Mouse (Mus musculus): Measurements from ENCODE around the gene Ccdc63. TPM values are rescaled to one million over a fixed set of nuclear protein-coding genes. Genes with fewer than 3 reads are reported as not detected.

Gene Ccdc63
- polyA plus RNA-seq, 1 experiment = not detected

DNA sequence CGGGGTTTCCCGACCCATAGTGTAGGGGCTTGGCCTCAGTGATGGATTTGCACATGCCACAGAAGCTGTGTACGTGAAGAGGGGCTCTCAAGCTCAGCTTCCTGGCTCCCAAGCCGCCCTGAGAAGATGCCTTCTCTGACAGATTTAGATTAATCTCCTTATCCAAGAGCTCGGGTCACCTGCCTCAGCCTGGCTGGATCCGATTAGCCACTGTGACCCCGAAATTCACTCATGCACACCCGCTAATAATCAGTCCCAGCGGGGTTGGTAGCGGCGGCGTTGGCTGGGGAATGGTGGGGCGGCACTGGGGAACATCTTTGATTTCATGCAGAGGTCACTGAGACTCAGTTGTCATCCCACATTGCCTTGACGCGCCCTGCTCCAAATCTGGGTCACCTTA, 1.8 kb downstream of the Ccdc63 start:
- no peak overlapping the region for H3K4me3 ChIP-seq (ENCODE audit: insufficient read depth, low read depth, low read length)
- H3K27ac ChIP-seq (replicated peaks; ENCODE audit: low read depth, low read length) = no peak overlapping the region
- no peaks in the 10 kb centered on the region; the same call in 1 of the 2 replicates for H3K4me1 ChIP-seq (ENCODE audit: control insufficient read depth, insufficient read depth, insufficient read length, low read length)

GRCm38 (mm10) chr5:122136508-122137408, 3.9 kb downstream of the Ccdc63 start:
- Histone ChIP-seq H3K27ac (replicated peaks; ENCODE audit: low read depth, low read length) (no peak overlapping the region), H3K4me1 (ENCODE audit: control insufficient read depth, insufficient read depth, insufficient read length, low read length) (no peaks in the 10 kb centered on the region), H3K4me3 (ENCODE audit: insufficient read depth, low read depth, low read length) (no peak overlapping the region)

GRCm38 (mm10) chr5:122135290-122135882, 5.2 kb downstream of the Ccdc63 start:
- H3K27ac ChIP-seq (replicated peaks; ENCODE audit: low read depth, low read length) = no peak overlapping the region
- no peaks in the 10 kb centered on the region for H3K4me1 ChIP-seq (ENCODE audit: control insufficient read depth, insufficient read depth, insufficient read length, low read length)
- H3K4me3 ChIP-seq (ENCODE audit: insufficient read depth, low read depth, low read length) = no peak overlapping the region

- Histone ChIP-seq H3K4me3 (ENCODE audit: insufficient read depth, low read depth, low read length) (no peak overlapping the region), H3K27ac (replicated peaks; ENCODE audit: low read depth, low read length) (no peak overlapping the region), H3K4me1 (ENCODE audit: control insufficient read depth, insufficient read depth, insufficient read length, low read length) (no peaks in the 10 kb centered on the region)
Measured at GRCm38 (mm10) chr5:122134395-122135289, 6.0 kb downstream of the Ccdc63 start.

GRCm38 (mm10) chr5:122133050-122133389, 7.6 kb downstream of the Ccdc63 start:
- H3K27ac ChIP-seq (replicated peaks; ENCODE audit: low read depth, low read length) = no peak overlapping the region
- no peaks in the 10 kb centered on the region for H3K4me1 ChIP-seq (ENCODE audit: control insufficient read depth, insufficient read depth, insufficient read length, low read length)
- no peak overlapping the region for H3K4me3 ChIP-seq (ENCODE audit: insufficient read depth, low read depth, low read length)

DNA sequence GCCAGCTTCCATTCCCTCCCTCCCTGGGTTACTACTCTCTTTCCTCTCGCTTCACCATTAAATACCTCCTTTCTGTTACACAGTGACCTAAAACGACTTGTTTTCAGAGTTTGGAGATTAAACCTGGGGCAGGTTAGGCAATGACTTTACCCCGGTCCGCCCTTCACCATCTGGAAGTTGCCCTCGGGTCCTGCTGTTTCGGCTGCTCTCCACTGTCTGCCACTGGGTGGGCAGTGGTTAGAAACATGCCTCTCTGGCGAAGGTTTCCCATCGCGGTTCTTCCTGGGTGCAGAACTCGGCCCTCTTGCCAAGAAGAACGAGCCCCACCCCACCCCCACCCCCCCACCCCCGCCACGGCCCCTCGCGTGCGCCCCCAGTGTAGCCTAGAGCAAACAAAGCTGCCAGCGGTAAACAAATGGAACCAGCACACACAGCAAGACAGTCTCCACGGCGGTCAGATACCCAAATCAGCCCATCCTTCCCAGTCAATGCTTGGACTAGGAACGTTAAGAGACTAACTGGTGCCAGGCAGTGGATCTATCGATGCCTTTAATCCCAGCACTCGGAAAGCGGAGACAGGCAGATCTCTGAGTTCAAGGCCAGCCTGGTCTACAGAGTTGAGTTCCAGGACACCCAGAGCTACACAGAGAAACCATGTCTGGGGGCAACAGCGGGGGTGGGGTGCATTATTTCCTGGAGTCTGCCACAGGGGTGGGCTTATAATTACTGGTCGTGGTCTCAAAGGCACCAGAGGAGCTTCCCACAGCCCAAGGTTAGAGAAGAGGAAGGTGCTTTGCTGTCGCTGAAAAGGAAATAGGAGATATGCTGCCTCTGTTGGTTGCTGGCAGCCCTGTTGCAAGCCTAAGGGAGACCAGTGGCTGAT, 8.2 kb downstream of the Ccdc63 start:
- Histone ChIP-seq H3K27ac (replicated peaks; ENCODE audit: low read depth, low read length) (no peak overlapping the region), H3K4me1 (ENCODE audit: control insufficient read depth, insufficient read depth, insufficient read length, low read length) (no peaks in the 10 kb centered on the region), H3K4me3 (ENCODE audit: insufficient read depth, low read depth, low read length) (peak overlapping the region; percentile 54)

DNA sequence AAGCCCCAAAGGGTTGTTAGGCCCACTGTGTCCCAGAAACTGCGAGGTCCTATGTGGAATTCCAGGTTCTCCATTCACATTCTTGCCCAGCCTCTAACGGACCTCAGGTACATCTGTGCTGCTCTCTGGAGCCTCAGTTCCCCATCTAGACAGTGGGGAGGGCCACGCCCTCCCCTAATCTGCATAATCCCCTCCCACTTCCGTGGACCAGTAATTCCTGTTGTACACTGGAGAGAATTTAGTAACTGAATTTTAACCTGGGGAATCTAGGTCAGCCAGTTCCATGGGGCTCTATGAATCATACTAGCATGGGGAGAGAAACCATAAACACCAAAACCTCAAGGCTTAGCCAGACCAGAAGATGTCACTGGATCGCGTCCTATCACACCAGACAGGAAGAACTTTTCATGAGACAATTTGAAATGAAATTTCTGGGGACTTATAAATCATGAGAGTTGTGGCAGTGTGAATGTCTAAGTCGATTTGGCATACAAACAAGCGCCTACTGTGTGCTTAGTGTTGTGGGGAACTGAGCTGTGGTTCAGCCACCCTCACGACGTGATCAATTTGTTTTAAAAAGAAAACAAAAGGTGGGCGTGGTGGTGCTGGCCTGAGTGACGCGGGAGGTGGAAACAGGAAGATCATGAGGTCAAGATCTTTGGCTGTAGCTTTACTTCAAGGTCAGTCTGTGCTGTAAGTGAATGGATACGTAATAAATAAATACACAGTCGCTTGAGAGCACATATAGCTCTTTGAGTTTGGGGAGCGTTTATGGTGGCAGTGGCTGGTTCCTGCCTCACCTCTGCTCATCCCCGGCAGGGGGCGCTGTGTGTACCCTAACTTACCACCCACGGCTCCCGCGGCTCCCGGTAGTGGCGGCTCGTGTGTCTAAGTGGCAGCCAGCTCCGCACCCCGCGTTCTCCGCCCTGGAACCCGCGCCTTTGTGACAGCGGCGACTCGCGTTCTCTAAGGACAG, 9.3 kb downstream of the Ccdc63 start:
- Histone ChIP-seq H3K27ac (replicated peaks; ENCODE audit: low read depth, low read length) (no peak overlapping the region; the same call in 1 of the 2 replicates), H3K4me3 (ENCODE audit: insufficient read depth, low read depth, low read length) (peak overlapping the region; percentile 54), H3K4me1 (ENCODE audit: control insufficient read depth, insufficient read depth, insufficient read length, low read length) (no peaks in the 10 kb centered on the region)

GRCm38 (mm10) chr5:122130341-122130998, 10.2 kb downstream of the Ccdc63 start:
- Histone ChIP-seq H3K4me3 (ENCODE audit: insufficient read depth, low read depth, low read length) (no peak overlapping the region), H3K27ac (replicated peaks; ENCODE audit: low read depth, low read length) (no peak overlapping the region), H3K4me1 (ENCODE audit: control insufficient read depth, insufficient read depth, insufficient read length, low read length) (no peaks in the 10 kb centered on the region)

GRCm38 (mm10) chr5:122129068-122129655, 11.5 kb downstream of the Ccdc63 start:
- no peaks in the 10 kb centered on the region for H3K4me1 ChIP-seq (ENCODE audit: control insufficient read depth, insufficient read depth, insufficient read length, low read length)
- no peak overlapping the region for H3K4me3 ChIP-seq (ENCODE audit: insufficient read depth, low read depth, low read length)
- H3K27ac ChIP-seq (replicated peaks; ENCODE audit: low read depth, low read length) = no peak overlapping the region

GRCm38 (mm10) chr5:122125211-122125760, 15.3 kb downstream of the Ccdc63 start:
- Histone ChIP-seq H3K4me3 (ENCODE audit: insufficient read depth, low read depth, low read length) (no peak overlapping the region), H3K4me1 (ENCODE audit: control insufficient read depth, insufficient read depth, insufficient read length, low read length) (no peaks in the 10 kb centered on the region), H3K27ac (replicated peaks; ENCODE audit: low read depth, low read length) (no peak overlapping the region)

- no peaks in the 10 kb centered on the region for H3K4me1 ChIP-seq (ENCODE audit: control insufficient read depth, insufficient read depth, insufficient read length, low read length)
- H3K4me3 ChIP-seq (ENCODE audit: insufficient read depth, low read depth, low read length) = no peak overlapping the region
- H3K27ac ChIP-seq (replicated peaks; ENCODE audit: low read depth, low read length) = no peak overlapping the region
Measured at GRCm38 (mm10) chr5:122116243-122116642, 24.4 kb downstream of the Ccdc63 start.

- Histone ChIP-seq H3K4me1 (ENCODE audit: control insufficient read depth, insufficient read depth, insufficient read length, low read length) (no peaks in the 10 kb centered on the region), H3K4me3 (ENCODE audit: insufficient read depth, low read depth, low read length) (no peak overlapping the region), H3K27ac (replicated peaks; ENCODE audit: low read depth, low read length) (no peak overlapping the region)
Measured at GRCm38 (mm10) chr5:122115266-122115763, 25.3 kb downstream of the Ccdc63 start.

Measured in brown adipose tissue, adult 24 weeks (tissue).